Mouse (Mus musculus) layer of hippocampus, postnatal 36 days (tissue): ENCODE results near the gene Sys1. TPM values are rescaled to one million over a fixed set of nuclear protein-coding genes. Genes with fewer than 3 reads are reported as not detected.

ENCODE experiments used
- total RNA-seq, 2 experiments: library from RNA; stranded (reverse); gene quantifications; 2 replicates each; pipeline ENCODE4 v1.2.3; 2021

Sys1 gene
- total RNA-seq, 2 experiments from 2014 or later, result 37.7 to 42.3 TPM

Other genes with a start within 250 kb of the Sys1 start
- gene Wfdc15b, start 235.3 kb upstream of the Sys1 start, total RNA-seq, result not detected
- not detected for gene Svs2, start 218.5 kb upstream of the Sys1 start, total RNA-seq
- gene Svs3b, start 200.3 kb upstream of the Sys1 start, total RNA-seq, result not detected
- not detected for gene Svs4, start 178.5 kb upstream of the Sys1 start, total RNA-seq
- gene Svs3a, start 167.7 kb upstream of the Sys1 start, total RNA-seq, result not detected
- gene Svs6, start 140.2 kb upstream of the Sys1 start, total RNA-seq, result not detected
- gene Svs5, start 124.2 kb upstream of the Sys1 start, total RNA-seq, result not detected
- 1 to 10 TPM in 1 of 2 experiments, under 1 TPM in 1; 0.85 to 1.4 TPM for gene Slpi, start 67.9 kb upstream of the Sys1 start, total RNA-seq
- gene Rbpjl, start 53.8 kb upstream of the Sys1 start, total RNA-seq, result under 1 TPM; 0.35 to 0.46 TPM
- 10 to 100 TPM; 13.0 to 13.4 TPM for gene Matn4, start 51.8 kb upstream of the Sys1 start, total RNA-seq
- 100 to 1,000 TPM; 102 to 129 TPM for gene Sdc4, start 13.1 kb upstream of the Sys1 start, total RNA-seq
- 10 to 100 TPM in 1 of 2 experiments, 1 to 10 TPM in 1; 7.0 to 13.3 TPM for gene Gm20458, start 4.0 kb downstream of the Sys1 start, total RNA-seq
- not detected for gene Trp53tg5, start 16.8 kb downstream of the Sys1 start, total RNA-seq
- gene Dbndd2, start 29.1 kb downstream of the Sys1 start, total RNA-seq, result 100 to 1,000 TPM; 108 to 110 TPM
- 10 to 100 TPM; 76.6 to 84.5 TPM for gene Pigt, start 40.6 kb downstream of the Sys1 start, total RNA-seq
- gene Wfdc2, start 105.4 kb downstream of the Sys1 start, total RNA-seq, result not detected
- not detected for gene Spint3, start 116.5 kb downstream of the Sys1 start, total RNA-seq
- gene Wfdc6a, start 128.5 kb downstream of the Sys1 start, total RNA-seq, result not detected
- gene Eppin, start 136.6 kb downstream of the Sys1 start, total RNA-seq, result not detected
- not detected for gene Wfdc6b, start 156.6 kb downstream of the Sys1 start, total RNA-seq
- not detected for gene Wfdc8, start 156.7 kb downstream of the Sys1 start, total RNA-seq
- not detected for gene Wfdc16, start 181.8 kb downstream of the Sys1 start, total RNA-seq
- gene Wfdc10, start 199.1 kb downstream of the Sys1 start, total RNA-seq, result not detected
- gene Wfdc9, start 199.6 kb downstream of the Sys1 start, total RNA-seq, result not detected
- not detected for gene Wfdc11, start 217.1 kb downstream of the Sys1 start, total RNA-seq
- not detected for gene Wfdc13, start 228.1 kb downstream of the Sys1 start, total RNA-seq
- gene Spint4, start 241.5 kb downstream of the Sys1 start, total RNA-seq, result not detected